Mouse (Mus musculus): ENCODE measurements around the gene Tmcc3. TPM values are rescaled to one million over a fixed set of nuclear protein-coding genes. Genes with fewer than 3 reads are reported as not detected.

Gene Tmcc3
- polyA plus RNA-seq, 1 experiment from 2014 or later = 7.5 TPM

- no peak for ATAC-seq (ENCODE audit: low FRiP score)
These were observed 293.7 kb downstream of the Tmcc3 start for GRCm38 (mm10) chr10:94605491-94605890.

GRCm38 (mm10) chr10:94609309-94609777 is 297.6 kb downstream of the Tmcc3 start:
- 59% methylated on average over 5 of the region's 5 CpGs for WGBS
- Histone ChIP-seq H3K36me3 (no peaks in the 10 kb centered on the region), H3K4me3 (no peak overlapping the region), H3K9me3 (0 out of 2 replicates have a peak, but pooled peaks cover 3% of the 10 kb centered on the region), H3K27me3 (no peaks in the 10 kb centered on the region), H3K4me2 (no peak overlapping the region), H3K27ac (no peak overlapping the region), H3K9ac (no peak overlapping the region), H3K4me1 (replicated peaks) (peaks cover 9% of the 10 kb centered on the region; the same call in 1 of the 2 replicates)
- ATAC-seq (ENCODE audit: low FRiP score) = peak; percentile 50

More at GRCm38 (mm10) chr10:94605491-94605890, 293.7 kb downstream of the Tmcc3 start:
- Histone ChIP-seq H3K9me3 (no peaks in the 10 kb centered on the region), H3K27me3 (no peaks in the 10 kb centered on the region), H3K4me1 (replicated peaks) (no peaks in the 10 kb centered on the region), H3K27ac (no peak overlapping the region), H3K4me3 (no peak overlapping the region), H3K9ac (no peak overlapping the region), H3K36me3 (no peaks in the 10 kb centered on the region), H3K4me2 (no peak overlapping the region)
- 95% methylated on average over 4 of the region's 4 CpGs for WGBS

GRCm38 (mm10) chr10:94611228-94611968 is 299.6 kb downstream of the Tmcc3 start:
- Histone ChIP-seq H3K4me3 (no peak overlapping the region), H3K4me2 (no peak overlapping the region), H3K36me3 (no peaks in the 10 kb centered on the region), H3K9ac (no peak overlapping the region), H3K27ac (no peak overlapping the region), H3K4me1 (replicated peaks) (peaks cover 9% of the 10 kb centered on the region; the same call in 1 of the 2 replicates), H3K9me3 (0 out of 2 replicates have a peak, but pooled peaks cover 5% of the 10 kb centered on the region), H3K27me3 (0 out of 2 replicates have a peak, but pooled peaks cover 4% of the 10 kb centered on the region)
- WGBS = 64% methylated on average over 13 of the region's 13 CpGs
- no peak for ATAC-seq (ENCODE audit: low FRiP score)

GRCm38 (mm10) chr10:94611969-94612440 is 300.3 kb downstream of the Tmcc3 start:
- ATAC-seq (ENCODE audit: low FRiP score) = no peak
- Histone ChIP-seq H3K4me2 (no peak overlapping the region), H3K9me3 (0 out of 2 replicates have a peak, but pooled peaks cover 5% of the 10 kb centered on the region), H3K4me3 (no peak overlapping the region), H3K9ac (no peak overlapping the region), H3K27me3 (0 out of 2 replicates have a peak, but pooled peaks cover 4% of the 10 kb centered on the region), H3K36me3 (no peaks in the 10 kb centered on the region), H3K27ac (no peak overlapping the region), H3K4me1 (replicated peaks) (peaks cover 9% of the 10 kb centered on the region; the same call in 1 of the 2 replicates)
- WGBS = 81% methylated on average over 4 of the region's 4 CpGs

- ATAC-seq (ENCODE audit: low FRiP score) = no peak
- no peak overlapping the region for H3K4me3 ChIP-seq
- WGBS = 91% methylated on average over 5 of the region's 5 CpGs
These were observed 307.8 kb downstream of the Tmcc3 start for GRCm38 (mm10) chr10:94619586-94619985.

GRCm38 (mm10) chr10:94620561-94620960 is 308.8 kb downstream of the Tmcc3 start:
- no peaks in the 10 kb centered on the region for H3K9me3 ChIP-seq
- no peak for ATAC-seq (ENCODE audit: low FRiP score)
- peaks cover 42% of the 10 kb centered on the region for H3K4me1 ChIP-seq (replicated peaks)

More at GRCm38 (mm10) chr10:94619586-94619985, 307.8 kb downstream of the Tmcc3 start:
- Histone ChIP-seq H3K9me3 (no peaks in the 10 kb centered on the region), H3K27me3 (peaks cover 9% of the 10 kb centered on the region; the same call in 1 of the 2 replicates), H3K9ac (no peak overlapping the region), H3K27ac (no peak overlapping the region), H3K4me2 (no peak overlapping the region), H3K4me1 (replicated peaks) (peaks cover 42% of the 10 kb centered on the region), H3K36me3 (no peaks in the 10 kb centered on the region)

GRCm38 (mm10) chr10:94621420-94622225 is 309.9 kb downstream of the Tmcc3 start:
- Histone ChIP-seq H3K4me2 (peak overlapping the region; percentile 45), H3K27ac (peak overlapping the region; percentile 90), H3K4me1 (replicated peaks) (peaks cover 42% of the 10 kb centered on the region), H3K9me3 (no peaks in the 10 kb centered on the region), H3K4me3 (no peak overlapping the region; the same call in none of the 2 replicates), H3K27me3 (peaks cover 17% of the 10 kb centered on the region), H3K9ac (no peak overlapping the region; the same call in 1 of the 2 replicates), H3K36me3 (no peaks in the 10 kb centered on the region)
- 4% methylated on average over 13 of the region's 13 CpGs for WGBS
- ATAC-seq (ENCODE audit: low FRiP score) = peak; percentile 86

More at GRCm38 (mm10) chr10:94620561-94620960, 308.8 kb downstream of the Tmcc3 start:
- H3K4me2 ChIP-seq = no peak overlapping the region
- H3K4me3 ChIP-seq = no peak overlapping the region
- H3K36me3 ChIP-seq = no peaks in the 10 kb centered on the region
- no peak overlapping the region for H3K9ac ChIP-seq
- peak overlapping the region; percentile 35; the same call in 1 of the 2 replicates for H3K27ac ChIP-seq
- H3K27me3 ChIP-seq = peaks cover 7% of the 10 kb centered on the region; the same call in 1 of the 2 replicates
- WGBS = 62% methylated on average over 6 of the region's 6 CpGs

- Histone ChIP-seq H3K27me3 (peaks cover 21% of the 10 kb centered on the region), H3K36me3 (no peaks in the 10 kb centered on the region), H3K27ac (peak overlapping the region; percentile 90), H3K4me1 (replicated peaks) (peaks cover 42% of the 10 kb centered on the region), H3K9me3 (no peaks in the 10 kb centered on the region), H3K9ac (no peak overlapping the region), H3K4me2 (peak overlapping the region; percentile 45), H3K4me3 (no peak overlapping the region; the same call in 1 of the 2 replicates)
- ATAC-seq (ENCODE audit: low FRiP score) = peak; percentile 14; the same call in 1 of the 2 replicates
- WGBS = 11% methylated on average over 5 of the region's 5 CpGs
These were observed 310.5 kb downstream of the Tmcc3 start for GRCm38 (mm10) chr10:94622281-94622680.

- WGBS = 8% methylated on average over 9 of the region's 9 CpGs
- Histone ChIP-seq H3K36me3 (no peaks in the 10 kb centered on the region), H3K9me3 (no peaks in the 10 kb centered on the region), H3K27ac (peak overlapping the region; percentile 90), H3K4me1 (replicated peaks) (peaks cover 38% of the 10 kb centered on the region), H3K9ac (no peak overlapping the region), H3K4me2 (peak overlapping the region; percentile 45), H3K4me3 (no peak overlapping the region), H3K27me3 (peaks cover 21% of the 10 kb centered on the region)
- no peak for ATAC-seq (ENCODE audit: low FRiP score)
These were observed 311.1 kb downstream of the Tmcc3 start for GRCm38 (mm10) chr10:94622828-94623227.

GRCm38 (mm10) chr10:94623617-94624016 is 311.9 kb downstream of the Tmcc3 start:
- H3K4me2 ChIP-seq = 0 out of 2 replicates have a peak overlapping the region, but pooled peaks have one; percentile 45
- H3K4me3 ChIP-seq = no peak overlapping the region
- H3K36me3 ChIP-seq = no peaks in the 10 kb centered on the region
- peak overlapping the region; percentile 90 for H3K27ac ChIP-seq
- H3K9me3 ChIP-seq = no peaks in the 10 kb centered on the region
- 0 out of 2 replicates have a peak overlapping the region, but pooled peaks have one; percentile 53 for H3K9ac ChIP-seq
- ATAC-seq (ENCODE audit: low FRiP score) = peak; percentile 57
- H3K27me3 ChIP-seq = peaks cover 21% of the 10 kb centered on the region
- peaks cover 37% of the 10 kb centered on the region for H3K4me1 ChIP-seq (replicated peaks)
- 1% methylated on average over 10 of the region's 10 CpGs for WGBS

- H3K4me2 ChIP-seq = no peak overlapping the region
- peaks cover 37% of the 10 kb centered on the region for H3K4me1 ChIP-seq (replicated peaks)
- no peaks in the 10 kb centered on the region for H3K36me3 ChIP-seq
- WGBS = 84% methylated on average over 9 of the region's 9 CpGs
- no peak for ATAC-seq (ENCODE audit: low FRiP score)
- H3K9me3 ChIP-seq = no peaks in the 10 kb centered on the region
- no peak overlapping the region for H3K27ac ChIP-seq
- no peak overlapping the region for H3K9ac ChIP-seq
- H3K4me3 ChIP-seq = no peak overlapping the region
- peaks cover 22% of the 10 kb centered on the region for H3K27me3 ChIP-seq
These were observed 313.3 kb downstream of the Tmcc3 start for GRCm38 (mm10) chr10:94625036-94625435.

Measured in hindbrain, embryonic 13.5 days (tissue).